Mouse (Mus musculus) cerebellum, adult 2 months (tissue): ENCODE results near the gene Eml6.

Experiments used
- CTCF ChIP-seq: fragments of 200-500 bp; IDR thresholded peaks from 2 replicates; pipeline ENCODE4 v1.5.1; 2011; ENCODE audit warnings: low read depth, mild to moderate bottlenecking, control low read depth, low read length, moderate library complexity, borderline replicate concordance; ENCODE audit not compliant: insufficient read depth
- POLR2A ChIP-seq: fragments of 200-500 bp; IDR thresholded peaks from 2 replicates; pipeline ENCODE4 v1.6.1; 2011; ENCODE audit warnings: low read length, control low read depth, borderline replicate concordance; ENCODE audit not compliant: insufficient read depth

GRCm38 (mm10) chr11:29751648-29752611 lies 273.9 kb downstream of the Eml6 start:
- TF ChIP-seq CTCF (no peak), POLR2A (no peak)
